Mouse (Mus musculus): ENCODE data around the gene S100b. TPM values are rescaled to one million over a fixed set of nuclear protein-coding genes. Genes with fewer than 3 reads are reported as not detected.

S100b gene
- polyA plus RNA-seq, 1 experiment from 2014 or later, result 0.26 TPM

- no peak overlapping the region for H3K4me2 ChIP-seq
- H3K9ac ChIP-seq, result no peak overlapping the region
- H3K4me1 ChIP-seq (replicated peaks), result no peaks in the 10 kb centered on the region
- H3K4me3 ChIP-seq, result no peak overlapping the region
- no peaks in the 10 kb centered on the region for H3K27me3 ChIP-seq (replicated peaks)
- H3K9me3 ChIP-seq (replicated peaks), result no peaks in the 10 kb centered on the region
- peaks cover 69% of the 10 kb centered on the region for H3K36me3 ChIP-seq
- no peak for ATAC-seq (ENCODE audit: insufficient number of reproducible peaks, low FRiP score)
- no peak overlapping the region for H3K27ac ChIP-seq (ENCODE audit: poor library complexity, severe bottlenecking)
- WGBS, result 83% methylated on average over 9 of the region's 9 CpGs
Measured at GRCm38 (mm10) chr10:76306738-76307137, 53.1 kb downstream of the S100b start.

MicroRNAs encoded within 50 kb of the gene (microRNA counts, 519-probe panel; counts per million panel counts)
- not detected for microRNA mmu-miR-678

Small RNA genes lying within 50 kb of the gene (microRNA-seq; reads per million reads assigned to microRNA genes)
- gene Mir678, result not detected

Other genes with a start within 250 kb of the S100b start
- 19.2 and 19.7 TPM in 2 replicates for gene Zfp280b, start 221.2 kb upstream of the S100b start, polyA plus RNA-seq (2016; fragmentation: Nextera tagmentation; extraction: Ambion mirVana)
- gene Slc5a4b, start 142.9 kb upstream of the S100b start, polyA plus RNA-seq (2016; fragmentation: Nextera tagmentation; extraction: Ambion mirVana), result not detected in 2 replicates
- not detected in 2 replicates for gene Slc5a4a, start 106.4 kb upstream of the S100b start, polyA plus RNA-seq (2016; fragmentation: Nextera tagmentation; extraction: Ambion mirVana)
- gene Prmt2, start 16.0 kb upstream of the S100b start, polyA plus RNA-seq (2016; fragmentation: Nextera tagmentation; extraction: Ambion mirVana), result 53.4 and 56.0 TPM in 2 replicates
- 11.4 and 12.3 TPM in 2 replicates for gene Dip2a, start 91.4 kb downstream of the S100b start, polyA plus RNA-seq (2016; fragmentation: Nextera tagmentation; extraction: Ambion mirVana)
- not detected in 2 replicates for gene AC141477.1, start 186.6 kb downstream of the S100b start, polyA plus RNA-seq (2016; fragmentation: Nextera tagmentation; extraction: Ambion mirVana)
- gene Pcnt, start 188.9 kb downstream of the S100b start, polyA plus RNA-seq (2016; fragmentation: Nextera tagmentation; extraction: Ambion mirVana), result 13.3 and 13.7 TPM in 2 replicates
- gene 2610028H24Rik, start 195.2 kb downstream of the S100b start, polyA plus RNA-seq (2016; fragmentation: Nextera tagmentation; extraction: Ambion mirVana), result not detected in 2 replicates
- 48.6 and 50.3 TPM in 2 replicates for gene Mcm3ap, start 215.1 kb downstream of the S100b start, polyA plus RNA-seq (2016; fragmentation: Nextera tagmentation; extraction: Ambion mirVana)
- 6.9 and 7.0 TPM in 2 replicates for gene Ybey, start 215.3 kb downstream of the S100b start, polyA plus RNA-seq (2016; fragmentation: Nextera tagmentation; extraction: Ambion mirVana)